Comparison of ENCODE assay signal across 25 mouse cellular contexts in the genomic region with DNA sequence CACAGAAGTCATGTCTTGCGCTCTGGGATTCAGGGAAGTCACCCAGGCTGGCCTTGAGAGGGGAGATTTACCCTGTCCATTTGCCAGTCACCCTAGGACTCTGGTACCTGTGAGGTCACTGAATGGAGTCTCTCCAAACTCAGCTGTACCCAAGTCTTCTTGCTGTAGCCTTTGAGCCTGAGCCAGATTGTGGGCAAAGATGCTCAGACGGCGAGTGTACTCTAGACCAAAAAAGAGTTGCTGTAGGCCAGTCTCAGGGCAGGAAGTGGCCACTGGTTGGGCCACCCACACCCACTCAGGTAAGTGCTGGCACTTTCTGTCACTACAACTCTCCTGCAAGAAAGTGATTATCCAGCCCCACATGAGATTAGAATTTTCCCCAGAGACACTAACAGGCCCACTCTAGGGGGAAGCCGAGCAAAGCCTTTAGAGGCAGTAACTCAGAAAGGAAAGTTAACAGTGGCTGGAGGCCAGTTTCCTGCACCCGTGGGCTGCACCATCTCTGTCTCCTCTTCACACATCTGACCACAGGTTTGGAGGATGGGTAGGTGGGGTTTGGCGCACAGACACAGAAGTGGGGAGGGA. TPM values are rescaled to one million over a fixed set of nuclear protein-coding genes. Genes with fewer than 3 reads are reported as not detected.
"Had no signal": no experiment of that assay in that cellular context is flagged by ENCODE, and none has a peak within 500 bp of the region (broad histone marks: within the 10 kb centered on the region; RNA-seq: fewer than 3 reads in every experiment).

No protein-coding gene starts in this region.

- H3K9me3 ChIP-seq: kidney, embryonic 15.5 days; limb, embryonic 12.5 days; limb, embryonic 15.5 days; stomach, embryonic 15.5 days had no signal

- H3K4me3 ChIP-seq: kidney, embryonic 15.5 days; limb, embryonic 12.5 days; limb, embryonic 15.5 days; myocyte; stomach, embryonic 15.5 days had no signal

- H3K4me2 ChIP-seq: kidney, embryonic 15.5 days; limb, embryonic 12.5 days; limb, embryonic 15.5 days; liver, embryonic 11.5 days; lung, embryonic 14.5 days; midbrain, embryonic 11.5 days; stomach, embryonic 15.5 days had no signal

- DNase-seq: kidney, adult 2 months; kidney, postnatal 14 days; left cerebral cortex, postnatal 4 days; liver, postnatal 0 days; lung, embryonic 14.5 days; thymus, adult 18-20 months; thymus, postnatal 14 days had no signal

- H3K4me1 ChIP-seq: stomach, embryonic 15.5 days had no signal

- H3K27ac ChIP-seq: kidney, embryonic 15.5 days; limb, embryonic 12.5 days; limb, embryonic 15.5 days; liver, embryonic 14.5 days; stomach, embryonic 15.5 days had no signal

- H3K27me3 ChIP-seq: kidney, embryonic 15.5 days; limb, embryonic 12.5 days; limb, embryonic 15.5 days; stomach, embryonic 15.5 days had no signal

- H3K9ac ChIP-seq: kidney, embryonic 15.5 days; limb, embryonic 12.5 days; limb, embryonic 15.5 days; liver, embryonic 14.5 days; liver, postnatal 0 days; lung, embryonic 14.5 days; stomach, embryonic 15.5 days had no signal

- ATAC-seq: intestine, postnatal 0 days; liver, postnatal 0 days; lung, postnatal 0 days; midbrain, embryonic 16.5 days had no signal

RNA-seq across cellular contexts. Expression of a gene that starts 1.3 kb away (rescaled TPM):
- total RNA-seq: layer of hippocampus, adult 18-20 months had no signal

RNA-seq across cellular contexts. Expression of a gene that starts 19.7 kb away (rescaled TPM):
- total RNA-seq: layer of hippocampus, adult 18-20 months; layer of hippocampus, postnatal 14 days; left cerebral cortex, adult 8-10 months; left cerebral cortex, postnatal 14 days; left cerebral cortex, postnatal 4 days had no signal
- polyA plus RNA-seq: intestine, embryonic 14.5 days; intestine, postnatal 0 days; limb, embryonic 12.5 days; limb, embryonic 15.5 days; liver, postnatal 0 days; lung, embryonic 14.5 days; lung, postnatal 0 days; midbrain, embryonic 11.5 days; midbrain, embryonic 16.5 days; neural tube, embryonic 11.5 days; neural tube, embryonic 14.5 days; stomach, embryonic 15.5 days had no signal
